Mouse (Mus musculus) hindbrain, embryonic 10.5 days (tissue): Measurements from ENCODE around the gene Zfp663. TPM values are rescaled to one million over a fixed set of nuclear protein-coding genes. Genes with fewer than 3 reads are reported as not detected.

ENCODE experiments used
- DNase-seq: peaks from one replicate; pipeline ENCODE4 v3.0.0-alpha.2; 2017; ENCODE audit warnings: low spot score
- H3K27ac ChIP-seq: fragments of 300-500 bp; sonication (generic); 2 replicates; pipeline ENCODE4 v1.5.1; 2016; ENCODE audit warnings: mild to moderate bottlenecking, moderate library complexity
- H3K27me3 ChIP-seq: fragments of 300-500 bp; sonication (generic); 2 replicates; pipeline ENCODE4 v1.6.1; 2016; ENCODE audit warnings: mild to moderate bottlenecking; ENCODE audit not compliant: poor library complexity, insufficient read depth, severe bottlenecking
- H3K36me3 ChIP-seq: fragments of 300-500 bp; sonication (generic); 2 replicates; pipeline ENCODE4 v1.6.1; 2016; ENCODE audit warnings: mild to moderate bottlenecking, moderate library complexity
- H3K4me1 ChIP-seq: fragments of 300-500 bp; sonication (generic); replicated peaks from 2 replicates; pipeline ENCODE4 v1.6.1; 2016; ENCODE audit warnings: mild to moderate bottlenecking
- H3K4me3 ChIP-seq: fragments of 300-500 bp; sonication (generic); 2 replicates; pipeline ENCODE4 v1.5.1; 2016; ENCODE audit warnings: mild to moderate bottlenecking, moderate library complexity
- H3K9me3 ChIP-seq: fragments of 300-500 bp; sonication (generic); 2 replicates; pipeline ENCODE4 v1.6.1; 2016; ENCODE audit warnings: mild to moderate bottlenecking, moderate library complexity
- WGBS: fragments of 180-500 bp; shearing (Covaris S2); methylation state at CpG from one replicate; pipeline ENCODE4 v1.1.7; 2016; 5-methylcytosine and 5-hydroxymethylcytosine counted together
- polyA plus RNA-seq: library from polyadenylated mRNA; unstranded; fragments of >200 nt; fragmentation: Nextera tagmentation; extraction: Ambion mirVana; gene quantifications from 2 replicates; pipeline ENCODE4 v1.2.1, GENCODE M21; 2016

Gene Zfp663
- 5.5 and 6.7 TPM in 2 replicates for polyA plus RNA-seq

DNA sequence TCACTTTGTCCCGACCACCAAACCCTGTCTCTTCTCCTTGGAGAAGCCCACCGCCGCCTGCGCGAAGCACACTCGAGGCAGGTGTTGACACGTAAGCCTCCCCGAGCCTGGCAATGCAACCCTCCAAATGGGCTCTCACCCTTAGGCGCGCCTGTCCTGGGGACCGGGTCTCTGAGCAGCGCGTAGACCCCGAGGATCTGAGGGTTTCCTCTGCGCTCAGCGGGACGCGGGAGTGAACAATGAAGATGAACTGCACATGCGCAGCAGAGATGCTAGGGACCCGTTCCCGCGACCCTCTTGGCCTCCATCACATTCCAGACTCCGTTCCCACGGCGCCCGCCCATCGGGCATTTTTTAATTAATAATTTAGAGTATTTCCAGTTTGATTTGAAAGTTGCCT is at the start of gene Zfp663:
Zfp663 (minus strand) TSS at position 234 of the 400 bp plus-strand sequence.
- under 1% methylated on average over 27 of the region's 27 CpGs for WGBS
- peaks cover 30% of the 10 kb centered on the region for H3K27me3 ChIP-seq
- no peaks in the 10 kb centered on the region for H3K36me3 ChIP-seq
- peak; percentile 86 for DNase-seq
- peak within 1 kb of the TSS; percentile 69 for H3K4me3 ChIP-seq
- H3K27ac ChIP-seq = peak within 1 kb of the TSS; percentile 97
- H3K4me1 ChIP-seq = peaks cover 45% of the 10 kb centered on the region
- no peaks in the 10 kb centered on the region for H3K9me3 ChIP-seq

- Histone ChIP-seq H3K36me3 (no peaks in the 10 kb centered on the region), H3K27me3 (no peaks in the 10 kb centered on the region), H3K9me3 (no peaks in the 10 kb centered on the region), H3K27ac (peak overlapping the region; percentile 84), H3K4me1 (peaks cover 60% of the 10 kb centered on the region), H3K4me3 (no peak overlapping the region)
- 51% methylated on average over 7 of the region's 7 CpGs for WGBS
- peak; percentile 38 for DNase-seq
These were observed 48.8 kb upstream of the Zfp663 start for GRCm38 (mm10) chr2:165417291-165417690.

DNA sequence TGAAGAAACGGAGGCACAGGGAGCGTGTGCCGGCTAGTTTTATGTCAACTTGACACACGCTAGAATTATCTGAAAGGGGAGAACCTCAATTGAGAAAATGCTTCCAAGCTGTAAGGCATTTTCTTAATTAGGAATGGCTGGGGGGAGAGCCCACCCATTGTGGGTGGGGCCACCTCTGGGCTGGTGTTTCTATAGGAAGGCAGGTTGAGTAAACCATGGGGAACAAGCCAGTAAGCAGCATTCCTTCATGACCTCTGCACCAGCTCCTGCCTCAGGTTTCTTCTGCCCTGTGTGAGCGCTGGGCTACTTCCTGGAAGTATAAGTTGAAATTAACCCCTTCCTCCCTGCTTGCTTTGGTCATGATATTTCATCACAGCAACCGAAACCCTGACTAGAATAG is 47.3 kb upstream of the Zfp663 start:
- WGBS = 64% methylated on average over 6 of the region's 6 CpGs
- DNase-seq = peak; percentile 49
- no peak overlapping the region for H3K4me3 ChIP-seq
- H3K4me1 ChIP-seq = peaks cover 57% of the 10 kb centered on the region
- no peaks in the 10 kb centered on the region for H3K27me3 ChIP-seq
- no peaks in the 10 kb centered on the region for H3K36me3 ChIP-seq
- no peaks in the 10 kb centered on the region for H3K9me3 ChIP-seq
- peak overlapping the region; percentile 84; the same call in 1 of the 2 replicates for H3K27ac ChIP-seq

GRCm38 (mm10) chr2:165415141-165415721 is 46.7 kb upstream of the Zfp663 start:
- Histone ChIP-seq H3K36me3 (no peaks in the 10 kb centered on the region), H3K27ac (peak overlapping the region; percentile 74), H3K4me1 (peaks cover 52% of the 10 kb centered on the region), H3K9me3 (no peaks in the 10 kb centered on the region), H3K4me3 (no peak overlapping the region), H3K27me3 (no peaks in the 10 kb centered on the region)
- WGBS = 55% methylated on average over 11 of the region's 11 CpGs
- no peak for DNase-seq

DNA sequence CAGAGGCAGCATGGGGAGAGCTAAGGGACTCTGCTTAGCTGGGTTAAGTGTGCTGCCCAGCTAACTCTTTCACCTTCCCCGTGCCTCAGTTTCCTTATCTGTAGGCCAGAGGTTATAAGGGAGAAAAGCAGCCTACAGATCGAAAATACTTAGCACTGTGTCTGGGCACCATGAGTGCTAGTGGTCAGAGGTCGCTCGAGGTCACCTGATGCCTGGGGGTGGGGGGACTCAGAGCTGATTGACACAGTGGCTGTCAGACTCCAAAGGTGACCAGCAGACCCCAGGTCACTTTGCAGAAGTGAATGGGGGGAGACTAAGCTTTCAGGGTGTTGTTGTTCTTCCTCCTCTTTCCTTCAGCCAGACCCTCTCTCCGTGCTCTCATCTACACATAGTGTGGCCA is 45.8 kb upstream of the Zfp663 start:
- WGBS = 66% methylated on average over 5 of the region's 5 CpGs
- H3K9me3 ChIP-seq = no peaks in the 10 kb centered on the region
- no peak overlapping the region for H3K4me3 ChIP-seq
- DNase-seq = no peak
- H3K27me3 ChIP-seq = no peaks in the 10 kb centered on the region
- peak overlapping the region; percentile 74 for H3K27ac ChIP-seq
- H3K36me3 ChIP-seq = no peaks in the 10 kb centered on the region
- H3K4me1 ChIP-seq = peaks cover 43% of the 10 kb centered on the region

DNA sequence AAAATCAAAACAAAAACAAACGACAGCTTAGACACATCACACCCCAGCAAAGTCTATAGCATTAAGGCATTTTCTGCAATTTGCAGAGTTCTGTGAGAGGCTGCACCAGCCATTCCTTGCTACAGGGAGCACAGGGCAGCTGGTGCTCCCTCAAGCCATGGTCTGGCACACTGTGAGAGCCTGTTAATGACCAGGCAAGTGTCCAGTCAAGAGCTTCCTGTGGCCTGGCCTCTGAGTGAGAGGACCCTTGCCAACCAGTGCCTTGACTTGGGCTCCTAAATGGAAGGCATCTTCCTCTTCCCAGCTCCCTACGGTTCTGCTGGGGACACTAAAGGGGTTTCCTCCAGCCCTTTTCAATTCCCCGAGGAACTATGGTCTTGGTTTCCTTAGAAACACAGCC is 45.4 kb upstream of the Zfp663 start:
- Histone ChIP-seq H3K36me3 (no peaks in the 10 kb centered on the region), H3K4me1 (peaks cover 38% of the 10 kb centered on the region), H3K4me3 (no peak overlapping the region), H3K27me3 (no peaks in the 10 kb centered on the region), H3K27ac (peak overlapping the region; percentile 74), H3K9me3 (no peaks in the 10 kb centered on the region)
- WGBS = 50% methylated on average over 3 of the region's 3 CpGs
- no peak for DNase-seq

- WGBS = 53% methylated on average over 10 of the region's 10 CpGs
These were observed 39.3 kb upstream of the Zfp663 start for GRCm38 (mm10) chr2:165407700-165408301.

DNA sequence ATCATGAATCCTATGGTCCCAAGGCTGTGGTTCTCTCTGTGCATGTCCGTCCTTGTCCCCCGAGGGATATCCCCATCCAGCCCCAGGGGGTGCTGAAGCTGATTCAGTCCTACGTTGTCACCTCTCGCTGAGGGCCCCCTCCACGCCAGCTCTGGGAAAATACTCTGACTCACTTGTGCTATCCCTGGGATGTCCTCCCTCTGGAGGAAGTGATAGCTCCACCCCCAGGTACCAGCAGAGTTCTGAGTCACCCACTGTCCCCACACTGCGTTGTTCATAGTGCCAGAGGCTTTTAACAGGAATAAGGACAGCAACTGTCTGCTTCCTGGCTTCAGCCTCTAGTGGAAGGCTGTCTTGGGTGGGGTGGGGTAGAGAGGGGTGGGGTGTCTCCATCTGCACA is 36.8 kb upstream of the Zfp663 start:
- WGBS = 66% methylated on average over 6 of the region's 6 CpGs
- no peaks in the 10 kb centered on the region for H3K36me3 ChIP-seq
- no peaks in the 10 kb centered on the region for H3K27me3 ChIP-seq
- no peak overlapping the region for H3K4me3 ChIP-seq
- no peak for DNase-seq
- no peaks in the 10 kb centered on the region for H3K9me3 ChIP-seq
- peaks cover 20% of the 10 kb centered on the region for H3K4me1 ChIP-seq
- H3K27ac ChIP-seq = no peak overlapping the region

More at GRCm38 (mm10) chr2:165407700-165408301, 39.3 kb upstream of the Zfp663 start:
- Histone ChIP-seq H3K4me1 (peaks cover 16% of the 10 kb centered on the region), H3K9me3 (no peaks in the 10 kb centered on the region), H3K27ac (0 out of 2 replicates have a peak overlapping the region, but pooled peaks have one; percentile 47), H3K4me3 (no peak overlapping the region), H3K27me3 (no peaks in the 10 kb centered on the region), H3K36me3 (no peaks in the 10 kb centered on the region)
- DNase-seq = peak; percentile 80

- DNase-seq = no peak
- H3K9me3 ChIP-seq = no peaks in the 10 kb centered on the region
- 71% methylated on average over 9 of the region's 9 CpGs for WGBS
- no peak overlapping the region for H3K4me3 ChIP-seq
- peaks cover 20% of the 10 kb centered on the region for H3K4me1 ChIP-seq
- H3K27me3 ChIP-seq = no peaks in the 10 kb centered on the region
- no peak overlapping the region for H3K27ac ChIP-seq
- H3K36me3 ChIP-seq = no peaks in the 10 kb centered on the region
These were observed 36.4 kb upstream of the Zfp663 start for GRCm38 (mm10) chr2:165404951-165405350.

DNA sequence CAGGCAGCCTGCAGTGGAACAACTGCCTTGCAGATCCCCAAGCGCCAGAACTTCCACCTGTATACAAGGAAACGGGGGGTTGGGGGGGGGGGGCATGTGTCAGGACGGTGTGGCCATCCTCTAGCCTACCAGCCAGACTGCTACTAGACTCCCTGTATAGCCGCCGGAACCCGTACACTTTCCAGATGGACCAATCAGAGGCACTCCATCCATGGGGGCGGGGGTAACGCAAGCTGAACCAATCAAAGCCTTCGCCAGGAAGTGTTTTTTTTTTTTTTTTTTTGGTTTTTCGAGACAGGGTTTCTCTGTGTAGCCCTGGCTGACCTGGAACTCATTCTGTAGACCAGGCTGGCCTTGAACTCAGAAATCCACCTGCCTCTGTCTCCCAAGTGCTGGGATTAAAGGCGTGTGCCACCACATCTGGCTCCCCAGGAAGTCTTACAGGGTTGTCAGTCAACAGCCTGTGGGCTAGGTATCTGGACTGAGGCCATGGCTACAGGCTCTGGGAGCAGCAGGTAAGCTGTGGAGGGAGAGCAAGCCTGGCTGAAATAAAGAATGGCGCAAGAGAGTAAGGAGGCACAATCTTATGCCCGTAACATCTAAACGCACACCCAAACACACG is 29.7 kb upstream of the Zfp663 start:
- no peak overlapping the region for H3K4me3 ChIP-seq
- peak; percentile 49 for DNase-seq
- H3K9me3 ChIP-seq = 0 out of 2 replicates have a peak, but pooled peaks cover 4% of the 10 kb centered on the region
- H3K27ac ChIP-seq = peak overlapping the region; percentile 82
- WGBS = 62% methylated on average over 15 of the region's 15 CpGs
- no peaks in the 10 kb centered on the region for H3K36me3 ChIP-seq
- no peaks in the 10 kb centered on the region for H3K27me3 ChIP-seq
- H3K4me1 ChIP-seq = peaks cover 32% of the 10 kb centered on the region

DNA sequence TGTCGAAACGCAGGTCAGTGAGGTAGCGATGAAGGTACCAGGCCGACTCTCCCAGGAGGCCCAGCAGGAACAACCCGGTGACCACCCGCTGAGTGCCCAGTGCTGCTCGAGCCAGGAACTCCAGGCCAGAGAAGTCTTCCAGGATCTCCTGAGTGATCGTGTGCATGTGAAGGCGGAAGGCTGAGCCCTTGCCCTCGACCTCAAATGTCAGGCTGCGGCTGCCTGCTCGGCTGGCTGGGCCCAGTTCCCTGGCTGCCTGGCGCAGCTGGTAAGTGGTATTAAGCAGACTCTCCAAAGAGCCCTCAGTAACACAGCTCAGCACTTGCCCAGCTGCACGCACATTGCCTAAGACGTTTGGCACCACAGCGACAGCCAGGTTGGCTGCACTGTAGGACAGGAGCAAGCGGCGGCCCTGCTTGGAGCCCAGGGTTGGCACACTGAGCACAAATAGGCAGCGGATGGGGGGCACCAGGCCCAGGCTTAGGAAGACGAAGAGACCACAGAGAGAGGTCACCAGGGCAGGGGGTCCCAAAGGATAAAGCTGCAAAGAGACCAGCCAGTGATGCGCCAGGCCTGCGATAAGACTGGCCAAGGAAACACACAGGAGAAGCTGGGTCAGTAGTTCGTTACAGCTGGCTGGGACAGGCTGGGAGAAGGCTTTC is 29.1 kb upstream of the Zfp663 start:
- 70% methylated on average over 23 of the region's 23 CpGs for WGBS
- Histone ChIP-seq H3K9me3 (0 out of 2 replicates have a peak, but pooled peaks cover 4% of the 10 kb centered on the region), H3K27ac (peak overlapping the region; percentile 82), H3K4me3 (no peak overlapping the region), H3K36me3 (no peaks in the 10 kb centered on the region), H3K27me3 (no peaks in the 10 kb centered on the region), H3K4me1 (peaks cover 32% of the 10 kb centered on the region)
- DNase-seq = no peak

- Histone ChIP-seq H3K27ac (peak overlapping the region; percentile 82), H3K9me3 (0 out of 2 replicates have a peak, but pooled peaks cover 4% of the 10 kb centered on the region), H3K36me3 (no peaks in the 10 kb centered on the region), H3K4me1 (peaks cover 29% of the 10 kb centered on the region), H3K27me3 (no peaks in the 10 kb centered on the region), H3K4me3 (no peak overlapping the region)
- 35% methylated on average over 20 of the region's 20 CpGs for WGBS
- peak; percentile 57 for DNase-seq
These were observed 28.4 kb upstream of the Zfp663 start for GRCm38 (mm10) chr2:165396831-165397501.
